Mouse (Mus musculus): Measurements from ENCODE around the gene Eif4b.
A peak's percentile ranks its signal among the peaks of the same experiment; 100 is the strongest.

The Eif4b gene

GRCm38 (mm10) chr15:102101672-102102541, 28.3 kb downstream of the Eif4b start:
- DNase-seq (ENCODE audit: extremely low spot score) = no peak

GRCm38 (mm10) chr15:102102548-102103121, 29.1 kb downstream of the Eif4b start:
- no peak for DNase-seq (ENCODE audit: extremely low spot score)

GRCm38 (mm10) chr15:102103371-102103946, 29.9 kb downstream of the Eif4b start:
- DNase-seq (ENCODE audit: extremely low spot score) = peak; percentile 68

- DNase-seq (ENCODE audit: extremely low spot score) = peak; percentile 57
Observed at GRCm38 (mm10) chr15:102103947-102104555, 30.5 kb downstream of the Eif4b start.

GRCm38 (mm10) chr15:102105360-102105759, 31.8 kb downstream of the Eif4b start:
- DNase-seq (ENCODE audit: extremely low spot score) = no peak

- peak; percentile 47 for DNase-seq (ENCODE audit: extremely low spot score)
Observed at GRCm38 (mm10) chr15:102105764-102106730, 32.5 kb downstream of the Eif4b start.

- DNase-seq (ENCODE audit: extremely low spot score) = peak; percentile 59
Observed at GRCm38 (mm10) chr15:102106754-102107456, 33.3 kb downstream of the Eif4b start.

GRCm38 (mm10) chr15:102107689-102108573, 34.4 kb downstream of the Eif4b start:
- DNase-seq (ENCODE audit: extremely low spot score) = peak; percentile 69

- DNase-seq (ENCODE audit: extremely low spot score) = peak; percentile 76
Observed at GRCm38 (mm10) chr15:102108651-102109525, 35.3 kb downstream of the Eif4b start.

- DNase-seq (ENCODE audit: extremely low spot score) = no peak
Observed at GRCm38 (mm10) chr15:102110271-102110670, 36.7 kb downstream of the Eif4b start.

- no peak for DNase-seq (ENCODE audit: extremely low spot score)
Observed at GRCm38 (mm10) chr15:102110701-102111494, 37.3 kb downstream of the Eif4b start.

GRCm38 (mm10) chr15:102111495-102111829, 37.9 kb downstream of the Eif4b start:
- no peak for DNase-seq (ENCODE audit: extremely low spot score)

- DNase-seq (ENCODE audit: extremely low spot score) = no peak
Observed at GRCm38 (mm10) chr15:102112181-102112580, 38.6 kb downstream of the Eif4b start.

- no peak for DNase-seq (ENCODE audit: extremely low spot score)
Observed at GRCm38 (mm10) chr15:102112827-102113226, 39.3 kb downstream of the Eif4b start.

GRCm38 (mm10) chr15:102113674-102114073, 40.1 kb downstream of the Eif4b start:
- DNase-seq (ENCODE audit: extremely low spot score) = no peak

GRCm38 (mm10) chr15:102114651-102115260, 41.2 kb downstream of the Eif4b start:
- no peak for DNase-seq (ENCODE audit: extremely low spot score)

- DNase-seq (ENCODE audit: extremely low spot score) = no peak
Observed at GRCm38 (mm10) chr15:102115731-102116231, 42.2 kb downstream of the Eif4b start.

Data from embryo, embryonic 9.5 days (tissue).